Mouse (Mus musculus): ENCODE results near the gene Dus1l. TPM values are rescaled to one million over a fixed set of nuclear protein-coding genes. Genes with fewer than 3 reads are reported as not detected.
"Not testable (repeated sequence)": the region's sequence is repeated elsewhere in the genome, so short reads cannot be mapped to it uniquely, and the experiment has no call there.

Dus1l gene
- polyA plus RNA-seq, 1 experiment: 51.1 TPM

DNA sequence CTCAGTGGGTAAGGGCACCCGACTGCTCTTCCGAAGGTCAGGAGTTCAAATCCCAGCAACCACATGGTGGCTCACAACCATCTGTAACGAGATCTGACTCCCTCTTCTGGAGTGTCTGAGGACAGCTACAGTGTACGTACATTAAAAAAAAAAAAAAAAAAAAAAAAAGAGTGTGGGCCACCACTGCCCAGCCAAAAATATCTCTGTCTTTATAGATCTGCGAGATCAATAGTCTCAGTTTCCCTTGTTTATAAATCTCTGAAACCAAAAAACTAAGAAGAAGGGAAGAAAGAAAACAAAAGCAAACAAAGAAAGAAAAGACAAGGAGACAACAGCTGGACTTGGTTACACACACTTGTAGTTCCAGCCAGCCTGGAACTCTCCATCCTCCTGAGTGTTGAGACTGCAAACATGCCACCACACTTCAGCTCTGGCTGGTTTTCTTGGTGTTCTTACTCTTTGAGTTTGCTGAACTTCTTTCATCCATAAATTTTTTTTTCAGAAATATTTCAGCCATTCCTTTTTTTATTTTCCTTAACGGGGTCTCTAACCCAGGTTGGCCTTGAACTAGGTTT, 3.2 kb upstream of the Dus1l start:
- H3K4me3 ChIP-seq (ENCODE audit: control insufficient read depth, low read depth, low read length): no peak overlapping the region
- peaks cover 5% of the 10 kb centered on the region for H3K4me1 ChIP-seq (ENCODE audit: control insufficient read depth, insufficient read depth, low read length)
- H3K27ac ChIP-seq (ENCODE audit: control insufficient read depth, insufficient read depth, low read depth, low read length): peak overlapping the region; percentile 62
- no peaks in the 10 kb centered on the region for H3K36me3 ChIP-seq (ENCODE audit: control insufficient read depth, insufficient read depth, low read length)
- H3K27me3 ChIP-seq (ENCODE audit: control insufficient read depth, insufficient read depth, low read length): no peaks in the 10 kb centered on the region
- TF ChIP-seq CTCF (IDR thresholded peaks at IDR 0.05; ENCODE audit: control insufficient read depth, insufficient read depth, insufficient replicate concordance, low read depth, low read length): no peak
- TF ChIP-seq POLR2A (IDR thresholded peaks at IDR 0.05; ENCODE audit: control insufficient read depth, low read depth, low read length): no peak

GRCm38 (mm10) chr11:120798244-120798643, 2.0 kb upstream of the Dus1l start:
- Histone ChIP-seq H3K4me1 (ENCODE audit: control insufficient read depth, insufficient read depth, low read length) (peaks cover 5% of the 10 kb centered on the region), H3K27ac (ENCODE audit: control insufficient read depth, insufficient read depth, low read depth, low read length) (no peak overlapping the region), H3K4me3 (ENCODE audit: control insufficient read depth, low read depth, low read length) (no peak overlapping the region), H3K36me3 (ENCODE audit: control insufficient read depth, insufficient read depth, low read length) (no peaks in the 10 kb centered on the region; the same call in 1 of the 2 replicates), H3K27me3 (ENCODE audit: control insufficient read depth, insufficient read depth, low read length) (no peaks in the 10 kb centered on the region)
- TF ChIP-seq CTCF (IDR thresholded peaks at IDR 0.05; ENCODE audit: control insufficient read depth, insufficient read depth, insufficient replicate concordance, low read depth, low read length) (no peak), POLR2A (IDR thresholded peaks at IDR 0.05; ENCODE audit: control insufficient read depth, low read depth, low read length) (no peak)

- Histone ChIP-seq H3K4me3 (ENCODE audit: control insufficient read depth, low read depth, low read length) (peak overlapping the region; percentile 84), H3K4me1 (ENCODE audit: control insufficient read depth, insufficient read depth, low read length) (peaks cover 5% of the 10 kb centered on the region), H3K27me3 (ENCODE audit: control insufficient read depth, insufficient read depth, low read length) (no peaks in the 10 kb centered on the region), H3K36me3 (ENCODE audit: control insufficient read depth, insufficient read depth, low read length) (no peaks in the 10 kb centered on the region; the same call in 1 of the 2 replicates), H3K27ac (ENCODE audit: control insufficient read depth, insufficient read depth, low read depth, low read length) (0 out of 2 replicates have a peak overlapping the region, but pooled peaks have one; percentile 16)
- TF ChIP-seq POLR2A (IDR thresholded peaks at IDR 0.05; ENCODE audit: control insufficient read depth, low read depth, low read length) (no peak), CTCF (IDR thresholded peaks at IDR 0.05; ENCODE audit: control insufficient read depth, insufficient read depth, insufficient replicate concordance, low read depth, low read length) (no peak)
Measured at GRCm38 (mm10) chr11:120796614-120796946, 377 bp upstream of the Dus1l start.

- TF ChIP-seq CTCF (IDR thresholded peaks at IDR 0.05; ENCODE audit: control insufficient read depth, insufficient read depth, insufficient replicate concordance, low read depth, low read length) (no peak), POLR2A (IDR thresholded peaks at IDR 0.05; ENCODE audit: control insufficient read depth, low read depth, low read length) (no peak)
- H3K27ac ChIP-seq (ENCODE audit: control insufficient read depth, insufficient read depth, low read depth, low read length): no peak overlapping the region
- H3K4me3 ChIP-seq (ENCODE audit: control insufficient read depth, low read depth, low read length): no peak overlapping the region
- peaks cover 3% of the 10 kb centered on the region for H3K4me1 ChIP-seq (ENCODE audit: control insufficient read depth, insufficient read depth, low read length)
- H3K27me3 ChIP-seq (ENCODE audit: control insufficient read depth, insufficient read depth, low read length): no peaks in the 10 kb centered on the region
- H3K36me3 ChIP-seq (ENCODE audit: control insufficient read depth, insufficient read depth, low read length): peaks cover 2% of the 10 kb centered on the region
Measured at GRCm38 (mm10) chr11:120792652-120793051, 3.6 kb downstream of the Dus1l start.

DNA sequence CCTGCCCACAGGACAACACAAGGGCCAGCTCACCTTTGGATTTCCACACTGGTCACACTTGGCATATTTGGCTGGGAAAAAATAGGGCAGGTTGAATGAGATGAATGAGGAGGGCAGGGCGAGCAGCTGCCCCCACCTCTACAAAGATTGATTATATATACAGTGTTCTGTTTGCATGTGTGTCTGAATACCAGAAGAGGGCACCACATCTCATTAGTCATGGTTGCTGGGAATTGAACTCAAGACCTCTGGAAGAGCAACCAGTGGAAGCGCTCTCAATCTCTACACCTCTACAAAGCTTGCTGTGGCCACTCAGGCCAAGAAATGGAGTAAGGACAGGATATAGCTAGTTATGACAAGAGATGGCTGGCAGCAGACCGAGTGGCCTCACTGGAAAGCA, 6.4 kb downstream of the Dus1l start:
- no peak overlapping the region for H3K27ac ChIP-seq (ENCODE audit: control insufficient read depth, insufficient read depth, low read depth, low read length)
- TF ChIP-seq CTCF (IDR thresholded peaks at IDR 0.05; ENCODE audit: control insufficient read depth, insufficient read depth, insufficient replicate concordance, low read depth, low read length) (no peak), POLR2A (IDR thresholded peaks at IDR 0.05; ENCODE audit: control insufficient read depth, low read depth, low read length) (no peak)
- H3K4me1 ChIP-seq (ENCODE audit: control insufficient read depth, insufficient read depth, low read length): peaks cover 7% of the 10 kb centered on the region
- H3K36me3 ChIP-seq (ENCODE audit: control insufficient read depth, insufficient read depth, low read length): peaks cover 7% of the 10 kb centered on the region
- no peak overlapping the region for H3K4me3 ChIP-seq (ENCODE audit: control insufficient read depth, low read depth, low read length)
- H3K27me3 ChIP-seq (ENCODE audit: control insufficient read depth, insufficient read depth, low read length): no peaks in the 10 kb centered on the region

DNA sequence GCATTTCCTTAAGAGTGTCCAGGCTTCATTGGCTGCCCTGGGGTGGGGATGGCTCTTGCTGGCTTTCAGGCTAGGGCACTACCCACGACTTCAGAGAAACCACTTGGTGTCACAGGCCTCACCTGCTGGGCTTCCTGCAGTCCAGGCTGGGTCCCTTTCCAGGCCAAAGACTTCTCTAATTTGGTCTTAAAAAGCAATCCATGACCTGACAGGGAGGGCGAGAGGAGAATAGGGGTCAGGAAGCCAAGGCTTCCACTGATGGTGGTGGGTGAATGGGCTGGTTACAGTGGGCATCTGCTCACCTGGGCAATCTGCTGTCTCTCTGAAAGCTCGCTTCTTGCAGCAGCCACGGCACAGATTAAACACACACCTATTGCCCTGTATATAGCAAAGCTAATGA, 6.8 kb downstream of the Dus1l start:
- peaks cover 7% of the 10 kb centered on the region for H3K36me3 ChIP-seq (ENCODE audit: control insufficient read depth, insufficient read depth, low read length)
- H3K27me3 ChIP-seq (ENCODE audit: control insufficient read depth, insufficient read depth, low read length): no peaks in the 10 kb centered on the region
- H3K4me3 ChIP-seq (ENCODE audit: control insufficient read depth, low read depth, low read length): no peak overlapping the region
- TF ChIP-seq CTCF (IDR thresholded peaks at IDR 0.05; ENCODE audit: control insufficient read depth, insufficient read depth, insufficient replicate concordance, low read depth, low read length) (no peak), POLR2A (IDR thresholded peaks at IDR 0.05; ENCODE audit: control insufficient read depth, low read depth, low read length) (no peak)
- no peak overlapping the region for H3K27ac ChIP-seq (ENCODE audit: control insufficient read depth, insufficient read depth, low read depth, low read length)
- H3K4me1 ChIP-seq (ENCODE audit: control insufficient read depth, insufficient read depth, low read length): peaks cover 8% of the 10 kb centered on the region

DNA sequence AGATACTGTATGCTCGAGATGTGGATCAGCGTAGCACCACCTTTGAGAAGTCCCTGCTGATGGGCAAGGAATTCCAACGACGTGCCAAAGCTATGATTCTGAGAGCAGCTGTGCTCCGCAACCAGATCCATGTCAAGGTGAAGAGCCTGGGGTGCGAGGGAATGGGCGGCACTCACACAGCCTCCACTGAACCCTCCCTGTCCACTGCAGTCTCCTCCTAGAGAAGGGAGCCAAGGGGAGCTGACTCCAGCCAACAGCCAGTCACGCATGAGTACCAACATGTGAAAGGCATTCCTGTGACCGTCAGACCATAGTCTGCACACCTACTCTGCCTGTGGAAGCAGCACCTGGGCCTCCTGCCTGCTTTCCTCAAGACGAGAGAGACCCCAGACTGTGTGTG, 7.7 kb downstream of the Dus1l start:
- H3K36me3 ChIP-seq (ENCODE audit: control insufficient read depth, insufficient read depth, low read length); H3K27ac ChIP-seq (ENCODE audit: control insufficient read depth, insufficient read depth, low read depth, low read length); H3K4me1 ChIP-seq (ENCODE audit: control insufficient read depth, insufficient read depth, low read length): not testable (repeated sequence)

GRCm38 (mm10) chr11:120785145-120785544, 11.1 kb downstream of the Dus1l start:
- H3K27me3 ChIP-seq (ENCODE audit: control insufficient read depth, insufficient read depth, low read length): no peaks in the 10 kb centered on the region
- H3K4me3 ChIP-seq (ENCODE audit: control insufficient read depth, low read depth, low read length): peak overlapping the region; percentile 99
- no peak for TF ChIP-seq POLR2A (IDR thresholded peaks at IDR 0.05; ENCODE audit: control insufficient read depth, low read depth, low read length)
- no peak for TF ChIP-seq CTCF (IDR thresholded peaks at IDR 0.05; ENCODE audit: control insufficient read depth, insufficient read depth, insufficient replicate concordance, low read depth, low read length)
- H3K27ac ChIP-seq (ENCODE audit: control insufficient read depth, insufficient read depth, low read depth, low read length): peak overlapping the region; percentile 97
- peaks cover 7% of the 10 kb centered on the region for H3K36me3 ChIP-seq (ENCODE audit: control insufficient read depth, insufficient read depth, low read length)
- H3K4me1 ChIP-seq (ENCODE audit: control insufficient read depth, insufficient read depth, low read length): peaks cover 14% of the 10 kb centered on the region

More for the DNA sequence above, 7.7 kb downstream of the Dus1l start:
- not testable (repeated sequence) for H3K4me3 ChIP-seq (ENCODE audit: control insufficient read depth, low read depth, low read length); H3K27me3 ChIP-seq (ENCODE audit: control insufficient read depth, insufficient read depth, low read length)
